Mouse (Mus musculus): ENCODE measurements at regions not wholly inside any gene's neighbourhood (a gene's known extent, or its start where the extent isn't known, plus 50 kb on each side); places are given as distances from the start of the nearest gene placed in this dataset.
A peak's percentile ranks its signal among the peaks of the same experiment; 100 is the strongest.

DNA sequence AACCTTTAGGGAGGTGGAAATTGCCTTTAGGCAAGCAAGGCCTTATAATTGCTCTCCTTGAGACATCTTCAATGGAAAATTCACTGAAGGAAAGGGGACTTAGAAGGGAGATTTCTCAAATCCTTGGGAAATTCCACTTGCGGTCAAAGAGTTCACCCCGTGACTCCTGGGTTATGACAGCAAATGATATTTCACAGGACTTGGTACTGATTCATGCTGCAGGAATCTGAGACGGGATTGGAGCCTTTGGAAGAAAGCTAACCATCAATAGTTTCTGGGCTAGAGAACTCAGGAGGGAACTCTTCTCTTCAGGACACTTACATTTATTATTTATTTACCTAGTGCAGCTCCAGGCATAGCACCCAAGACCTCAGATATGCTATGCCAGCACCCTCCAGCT lies 52.8 kb upstream of the Cxcl5 start:
- DNase-seq: no peak

DNA sequence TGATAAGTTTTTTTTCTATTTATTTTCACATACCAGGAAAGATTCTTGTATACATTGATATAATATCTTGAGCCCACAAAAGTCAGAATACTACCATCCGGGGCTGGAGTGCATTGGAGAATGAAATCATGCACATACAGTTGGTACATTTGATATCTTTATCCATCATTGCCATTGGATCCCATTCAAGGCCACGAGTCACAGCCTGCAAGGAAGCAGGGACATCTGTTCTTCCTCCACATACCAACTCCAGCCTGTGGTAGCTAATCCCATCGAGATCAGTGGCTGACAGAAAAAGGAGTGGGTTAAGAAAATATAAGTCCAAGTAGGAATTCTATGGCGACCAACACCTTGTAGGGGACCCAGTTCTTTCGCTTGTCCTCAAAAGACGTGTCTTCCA lies 55.5 kb upstream of the Cxcl5 start:
- DNase-seq: peak; percentile 55 to 59

DNA sequence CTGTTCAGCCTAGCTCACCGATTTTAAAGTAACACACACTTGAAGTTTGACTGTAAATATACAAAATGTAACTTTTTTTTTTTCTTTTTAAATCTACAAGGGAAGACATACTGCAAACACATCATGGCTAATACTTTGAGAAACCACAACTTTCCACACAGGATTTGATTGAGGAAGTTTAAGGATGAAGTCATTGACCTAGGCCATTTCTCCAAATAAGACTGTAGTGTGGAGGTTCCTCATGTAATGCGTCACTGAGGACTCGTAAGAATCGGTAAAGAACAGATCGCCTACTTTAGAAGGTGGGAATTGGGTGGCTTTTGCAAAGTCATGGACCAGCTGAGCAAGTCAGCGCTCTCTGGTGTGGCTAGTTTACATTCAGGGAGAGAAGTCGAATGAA lies 59.0 kb upstream of the Cxcl5 start:
- no peak for DNase-seq

DNA sequence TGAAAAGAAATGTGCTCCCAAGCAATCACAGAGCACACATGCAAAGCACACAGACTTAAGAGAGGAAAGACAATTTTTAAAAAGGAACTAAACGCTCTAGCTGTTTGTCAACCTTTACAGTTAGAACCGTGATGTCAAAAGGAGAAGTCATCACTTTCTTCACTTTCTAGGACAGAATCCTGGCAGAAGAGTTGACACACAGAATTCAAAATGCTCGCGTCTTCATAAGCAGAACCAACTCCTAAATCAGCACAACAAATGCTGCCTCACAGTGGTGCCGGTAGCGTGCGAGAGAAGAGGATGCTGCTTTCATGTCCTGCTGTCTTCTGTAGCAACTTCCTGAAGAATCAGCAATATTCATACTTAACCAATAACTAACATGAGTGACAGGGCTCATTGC lies 55.6 kb upstream of the Rassf6 start:
- no peak for DNase-seq

DNA sequence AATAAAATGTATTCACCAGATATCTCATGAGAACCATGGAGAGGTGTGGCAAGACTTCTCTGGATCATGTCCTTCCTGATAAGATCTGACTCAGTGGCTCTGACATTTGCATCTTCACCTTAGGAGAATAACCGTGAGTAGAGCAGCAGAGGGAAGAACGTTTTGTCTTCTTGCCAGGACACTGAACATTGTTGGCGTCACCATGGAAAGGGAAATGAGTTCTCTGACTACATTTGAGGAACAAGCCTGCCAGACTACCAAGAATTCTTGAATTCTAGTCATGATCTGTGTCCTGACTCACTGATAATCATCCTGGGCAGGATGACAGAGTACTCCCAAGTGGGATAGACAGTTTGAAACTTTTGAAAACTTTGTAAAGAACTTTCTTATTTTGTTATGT lies 54.0 kb upstream of the Rassf6 start:
- no peak for DNase-seq

DNA sequence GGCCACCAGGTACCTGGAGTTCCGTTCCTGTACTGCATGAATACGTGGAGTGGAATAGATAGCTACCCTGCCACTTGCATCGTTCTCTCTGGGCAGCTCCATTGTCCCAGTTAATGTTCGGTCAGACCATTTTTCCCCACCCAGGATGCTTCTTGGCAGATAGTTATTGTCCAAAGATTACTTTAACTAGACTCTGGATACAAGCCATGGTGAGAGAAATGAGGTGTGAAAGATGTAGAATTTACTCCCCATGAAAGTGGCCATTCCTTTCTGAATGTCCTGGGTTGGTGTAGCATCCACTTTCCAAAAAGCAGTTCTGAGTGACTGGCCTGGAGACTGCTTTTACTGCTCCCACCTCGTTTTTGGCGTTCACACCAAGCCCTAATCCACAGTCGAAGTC lies 50.3 kb upstream of the Rassf6 start:
- DNase-seq: no peak

Measured in cerebellum, postnatal 10 days (tissue).